Mouse (Mus musculus) lung, postnatal 0 days (tissue): ENCODE results near the gene Icam1. TPM values are rescaled to one million over a fixed set of nuclear protein-coding genes. Genes with fewer than 3 reads are reported as not detected.
"Not testable (repeated sequence)": the region's sequence is repeated elsewhere in the genome, so short reads cannot be mapped to it uniquely, and the experiment has no call there.

ENCODE experiments used
- ATAC-seq: fragments of 200-750 bp; cut with Nextera tagmentation; 2 replicates; pipeline ENCODE4 v1.8.0; 2017; ENCODE audit warnings: moderate library complexity
- DNase-seq: peaks from one replicate; pipeline ENCODE4 v3.0.0-alpha.2; 2016; ENCODE audit warnings: low spot score
- H3K27ac ChIP-seq: fragments of 300-500 bp; sonication (generic); 2 replicates; pipeline ENCODE4 v1.5.1; 2014; ENCODE audit warnings: antibody characterized with exemption, mild to moderate bottlenecking, low read length, mixed read lengths
- H3K27me3 ChIP-seq: fragments of 300-500 bp; sonication (generic); replicated peaks from 2 replicates; pipeline ENCODE4 v1.6.1; 2014; ENCODE audit warnings: low read length, mixed read lengths; ENCODE audit not compliant: insufficient read depth
- H3K36me3 ChIP-seq: fragments of 300-500 bp; sonication (generic); 2 replicates; pipeline ENCODE4 v1.6.1; 2014; ENCODE audit warnings: low read length, mixed read lengths; ENCODE audit not compliant: insufficient read depth
- H3K4me1 ChIP-seq: fragments of 300-500 bp; sonication (generic); 2 replicates; pipeline ENCODE4 v1.6.1; 2014; ENCODE audit warnings: antibody characterized with exemption, low read depth, low read length, mixed read lengths; ENCODE audit not compliant: insufficient read depth
- H3K4me2 ChIP-seq: fragments of 300-500 bp; sonication (generic); replicated peaks from 2 replicates; pipeline ENCODE4 v1.6.1; 2014; ENCODE audit warnings: low read depth, mild to moderate bottlenecking, low read length, moderate library complexity, mixed read lengths
- H3K4me3 ChIP-seq: fragments of 300-500 bp; sonication (generic); 2 replicates; pipeline ENCODE4 v1.5.1; 2014; ENCODE audit warnings: low read depth, low read length
- H3K9ac ChIP-seq: fragments of 300-500 bp; sonication (generic); replicated peaks from 2 replicates; pipeline ENCODE4 v1.6.1; 2014; ENCODE audit warnings: low read depth, mild to moderate bottlenecking
- H3K9me3 ChIP-seq: fragments of 300-500 bp; sonication (generic); 2 replicates; pipeline ENCODE4 v1.6.1; 2016; ENCODE audit warnings: low read length, mixed read lengths
- CTCF ChIP-seq: IDR thresholded peaks from 2 replicates; pipeline ENCODE4 v1.5.1; 2016; ENCODE audit warnings: antibody characterized with exemption, mild to moderate bottlenecking
- EP300 ChIP-seq: IDR thresholded peaks from 2 replicates; pipeline ENCODE4 v1.6.1; 2016; ENCODE audit warnings: antibody characterized with exemption, mild to moderate bottlenecking, control low read depth
- WGBS: fragments of 180-500 bp; shearing (Covaris S2); extraction: QIAGEN DNeasy Blood & Tissue Kit; methylation state at CpG from one replicate; pipeline ENCODE4 v1.1.7; 2014; 5-methylcytosine and 5-hydroxymethylcytosine counted together
- polyA plus RNA-seq: library from polyadenylated mRNA; unstranded; fragments of >200 nt; fragmentation: Nextera tagmentation; extraction: Ambion mirVana; gene quantifications from 2 replicates; pipeline ENCODE4 v1.2.1, GENCODE M21; 2015

Gene Icam1
- polyA plus RNA-seq, 1 experiment from 2014 or later: 236 TPM

DNA sequence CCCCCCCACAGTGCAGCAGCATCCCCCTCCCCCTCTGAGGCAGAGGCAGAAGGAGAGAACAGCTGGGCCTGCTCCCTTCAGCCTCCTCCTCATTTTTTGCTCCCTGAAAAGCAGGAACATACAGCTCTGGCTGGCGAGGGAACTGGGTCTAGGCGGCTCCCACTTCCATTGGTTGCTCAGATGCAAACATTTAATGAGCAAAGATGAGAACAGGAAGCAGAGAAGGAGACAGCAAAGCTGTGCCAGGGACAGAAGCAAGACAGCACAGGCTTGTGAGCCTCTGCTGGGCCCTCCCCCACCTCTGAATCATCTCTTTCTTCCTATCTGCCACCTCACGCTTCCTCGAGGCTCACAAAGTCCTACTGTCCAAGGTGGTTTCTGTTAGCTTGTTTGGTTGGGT lies 25.5 kb downstream of the Icam1 start:
- 40% methylated on average over 4 of the region's 4 CpGs for WGBS
- Histone ChIP-seq H3K27me3 (peaks cover 13% of the 10 kb centered on the region), H3K4me3 (no peak overlapping the region), H3K36me3 (no peaks in the 10 kb centered on the region), H3K4me1 (0 out of 2 replicates have a peak, but pooled peaks cover 5% of the 10 kb centered on the region), H3K9me3 (no peaks in the 10 kb centered on the region), H3K4me2 (no peak overlapping the region), H3K27ac (no peak overlapping the region), H3K9ac (no peak overlapping the region)
- ATAC-seq (no peak), DNase-seq (no peak)
- no peak for TF ChIP-seq CTCF
- TF ChIP-seq EP300: no peak

DNA sequence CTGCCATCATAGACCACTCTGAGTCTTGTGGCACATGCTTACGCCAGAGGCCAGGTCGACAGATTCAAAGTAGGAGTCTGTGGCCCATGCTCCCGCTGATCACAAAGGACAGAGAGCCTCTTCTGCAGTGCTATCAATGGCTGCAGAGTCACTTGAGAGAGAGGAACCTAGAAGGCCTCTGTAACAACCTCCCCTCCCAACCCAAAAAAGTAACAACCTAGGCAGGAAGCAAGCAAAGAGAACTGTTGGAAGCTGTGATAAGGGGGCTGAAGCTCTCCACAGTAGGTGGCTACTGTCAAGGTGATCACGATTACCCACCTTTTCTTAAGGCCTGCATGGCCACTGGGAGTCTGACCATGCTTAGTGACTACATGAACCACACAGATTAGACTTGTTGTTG lies 27.8 kb downstream of the Icam1 start:
- no peaks in the 10 kb centered on the region for H3K4me1 ChIP-seq
- H3K36me3 ChIP-seq: no peaks in the 10 kb centered on the region
- H3K4me3 ChIP-seq: no peak overlapping the region
- H3K9me3 ChIP-seq: no peaks in the 10 kb centered on the region
- no peak for ATAC-seq
- TF ChIP-seq CTCF (no peak), EP300 (no peak)
- H3K27me3 ChIP-seq: no peaks in the 10 kb centered on the region; the same call in 1 of the 2 replicates
- H3K9ac ChIP-seq: no peak overlapping the region
- H3K27ac ChIP-seq: no peak overlapping the region
- DNase-seq: no peak
- WGBS: 82% methylated on average over 4 of the region's 4 CpGs
- H3K4me2 ChIP-seq: no peak overlapping the region

DNA sequence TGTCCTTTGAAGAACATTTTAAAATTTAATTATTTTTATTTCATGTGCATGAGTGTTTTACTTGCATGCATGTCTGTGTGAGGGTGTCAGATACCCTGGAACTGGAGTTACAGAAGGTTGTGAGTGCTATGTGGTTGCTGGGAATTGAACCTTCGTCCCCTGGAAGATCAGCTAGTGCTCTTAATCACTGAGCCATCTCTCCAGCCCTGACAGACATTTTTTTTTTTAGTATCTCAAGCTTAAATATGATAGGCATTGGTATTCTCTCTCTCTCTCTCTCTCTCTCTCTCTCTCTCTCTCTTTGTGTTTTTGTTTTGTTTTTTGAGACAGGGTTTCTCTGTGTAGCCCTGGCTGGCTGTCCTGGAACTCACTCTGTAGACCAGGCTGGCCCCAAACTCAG lies 29.0 kb downstream of the Icam1 start:
- not testable (repeated sequence) for ATAC-seq, H3K27me3 ChIP-seq, H3K36me3 ChIP-seq, DNase-seq, H3K27ac ChIP-seq, H3K4me2 ChIP-seq, H3K9ac ChIP-seq, H3K4me1 ChIP-seq, H3K9me3 ChIP-seq, H3K4me3 ChIP-seq
- 38% methylated on average over 1 of the region's 1 CpGs for whole genome bisulfite sequencing

DNA sequence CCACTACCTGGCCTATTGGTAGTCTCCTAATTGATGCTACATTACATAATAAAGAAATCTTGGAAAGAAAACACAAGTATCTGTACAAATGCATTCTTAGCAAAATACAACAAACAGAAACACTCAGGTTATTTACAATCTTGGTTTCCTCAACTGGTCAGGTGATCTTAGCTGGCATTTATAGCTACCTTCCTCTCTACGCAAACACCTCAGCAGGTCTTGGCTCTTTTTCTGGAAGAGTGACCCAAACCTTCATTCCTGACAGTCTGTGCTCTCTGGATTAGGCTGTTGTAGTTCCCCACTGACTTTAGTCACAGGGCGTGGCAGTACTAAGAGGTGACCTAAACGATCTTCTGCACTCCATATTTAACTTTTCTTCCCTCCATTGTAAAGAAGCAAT lies 29.4 kb downstream of the Icam1 start:
- H3K27ac ChIP-seq: no peak overlapping the region
- no peak overlapping the region for H3K4me2 ChIP-seq
- no peak for TF ChIP-seq CTCF
- no peak for TF ChIP-seq EP300
- no peak for ATAC-seq
- no peaks in the 10 kb centered on the region for H3K27me3 ChIP-seq
- H3K4me1 ChIP-seq: no peaks in the 10 kb centered on the region
- H3K4me3 ChIP-seq: no peak overlapping the region
- H3K9ac ChIP-seq: no peak overlapping the region
- no peaks in the 10 kb centered on the region for H3K9me3 ChIP-seq
- no peak for DNase-seq
- H3K36me3 ChIP-seq: no peaks in the 10 kb centered on the region
- 75% methylated on average over 3 of the region's 3 CpGs for whole genome bisulfite sequencing

DNA sequence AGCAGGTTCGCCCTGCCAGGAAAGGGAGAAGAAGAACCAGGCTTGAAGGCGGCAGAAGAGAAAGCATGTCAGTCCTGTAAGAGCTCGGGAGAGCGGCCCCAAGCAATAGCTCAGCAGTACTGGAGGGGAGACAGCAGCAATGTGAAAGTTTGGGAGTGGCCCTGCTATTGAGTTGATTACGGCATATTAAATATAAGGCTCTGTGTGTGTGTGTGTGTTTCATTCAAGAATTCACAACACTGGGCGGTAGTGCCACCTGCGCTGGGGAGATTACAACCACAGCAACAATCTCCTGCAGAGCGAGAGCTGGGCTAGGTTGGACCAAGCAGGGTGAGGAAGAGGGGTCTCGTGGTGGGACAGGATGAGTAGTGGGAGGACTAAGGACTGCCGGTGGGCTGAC lies 35.8 kb downstream of the Icam1 start:
- no peak for TF ChIP-seq EP300
- no peak for TF ChIP-seq CTCF
- no peak for ATAC-seq
- Histone ChIP-seq H3K4me2 (no peak overlapping the region), H3K9ac (no peak overlapping the region), H3K9me3 (no peaks in the 10 kb centered on the region), H3K27me3 (no peaks in the 10 kb centered on the region), H3K36me3 (no peaks in the 10 kb centered on the region), H3K27ac (no peak overlapping the region), H3K4me1 (no peaks in the 10 kb centered on the region), H3K4me3 (no peak overlapping the region)
- 51% methylated on average over 10 of the region's 10 CpGs for WGBS
- no peak for DNase-seq

DNA sequence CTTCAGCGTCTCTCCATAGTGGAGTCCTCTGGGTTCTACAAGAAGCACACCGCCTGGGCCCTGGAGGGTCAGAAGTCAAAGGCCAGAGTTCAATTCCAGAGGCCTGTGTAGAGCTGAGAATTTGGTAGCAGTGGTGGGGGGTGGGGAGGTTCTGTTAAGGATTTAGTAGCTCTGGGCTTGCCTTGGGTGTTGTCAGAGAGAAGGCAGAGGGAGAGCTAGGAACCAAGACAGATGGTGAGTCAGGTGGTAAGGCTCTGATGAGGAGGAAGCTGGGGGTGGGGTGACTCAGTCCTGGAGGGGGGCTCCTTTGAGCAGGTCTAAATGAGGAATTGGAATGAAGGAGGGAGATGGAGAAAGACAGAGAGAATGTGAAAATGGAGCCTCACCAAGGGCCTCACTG lies 47.1 kb downstream of the Icam1 start:
- ATAC-seq (no peak), DNase-seq (no peak)
- H3K36me3 ChIP-seq: no peaks in the 10 kb centered on the region
- 85% methylated on average over 2 of the region's 2 CpGs for WGBS
- TF ChIP-seq EP300 (no peak), CTCF (no peak)
- H3K4me2 ChIP-seq: no peak overlapping the region
- H3K27me3 ChIP-seq: no peaks in the 10 kb centered on the region
- no peak overlapping the region for H3K4me3 ChIP-seq
- H3K9me3 ChIP-seq: no peaks in the 10 kb centered on the region
- H3K4me1 ChIP-seq: no peaks in the 10 kb centered on the region
- H3K27ac ChIP-seq: no peak overlapping the region
- no peak overlapping the region for H3K9ac ChIP-seq

DNA sequence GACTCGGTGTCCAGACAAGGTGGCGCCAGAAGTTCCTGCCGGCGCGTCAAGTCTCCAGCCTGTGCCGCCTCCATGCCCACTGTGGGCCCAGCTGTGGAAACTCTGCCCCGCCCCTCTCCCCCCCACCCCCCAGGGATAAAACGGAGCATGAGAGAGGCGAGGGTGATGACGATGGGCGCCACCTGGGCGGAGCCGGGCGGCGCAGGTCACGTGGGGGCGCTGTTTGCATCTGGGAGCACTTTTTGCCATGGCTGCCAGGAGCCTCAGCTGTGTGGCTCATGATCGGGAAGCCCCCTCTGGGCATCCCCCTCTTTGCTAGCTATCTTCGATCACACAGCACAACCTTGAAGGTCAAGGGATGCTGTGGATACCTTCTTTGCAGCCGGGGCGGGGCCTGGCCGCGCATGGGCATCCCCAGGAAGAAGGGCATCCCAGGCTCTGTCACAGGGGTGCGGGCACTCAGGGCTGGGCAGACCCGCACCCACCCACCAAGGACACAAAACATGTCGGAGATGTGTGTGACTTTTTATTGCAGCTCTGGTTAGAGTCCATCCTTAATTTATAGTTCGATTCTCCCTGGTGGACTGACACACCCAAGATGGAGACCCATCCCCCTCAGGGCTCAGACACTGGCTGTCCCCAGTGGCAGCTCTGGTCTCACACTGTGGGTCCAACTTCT lies 51.4 kb downstream of the Icam1 start, which contains the start of gene Zglp1:
Gene Zglp1 (minus strand): TSS at position 88 of the 679 bp plus-strand sequence.
- H3K9me3 ChIP-seq: no peaks in the 10 kb centered on the region
- ATAC-seq (no peak), DNase-seq (no peak)
- no peak for TF ChIP-seq CTCF
- no peak for TF ChIP-seq EP300
- no peak within 1 kb of the TSS for H3K4me2 ChIP-seq
- no peaks in the 10 kb centered on the region for H3K4me1 ChIP-seq
- no peak within 1 kb of the TSS for H3K9ac ChIP-seq
- H3K27ac ChIP-seq: no peak within 1 kb of the TSS
- WGBS: 85% methylated on average over 22 of the region's 27 CpGs
- no peaks in the 10 kb centered on the region for H3K27me3 ChIP-seq
- no peaks in the 10 kb centered on the region for H3K36me3 ChIP-seq
- H3K4me3 ChIP-seq: no peak within 1 kb of the TSS
